Mouse (Mus musculus) MEL (cell line): ENCODE measurements around the gene Olfr1218. TPM values are rescaled to one million over a fixed set of nuclear protein-coding genes. Genes with fewer than 3 reads are reported as not detected.
A peak's percentile ranks its signal among the peaks of the same experiment; 100 is the strongest.

Experiments used
- DNase-seq: peaks from one replicate; pipeline ENCODE4 v3.0.0; 2011; ENCODE audit warnings: low read depth, low spot score
- H3K27ac ChIP-seq: 2 replicates; pipeline ENCODE4 v1.5.1; 2012; ENCODE audit warnings: low read depth, mild to moderate bottlenecking, control low read depth, low read length, moderate library complexity; ENCODE audit not compliant: control insufficient read depth
- H3K27me3 ChIP-seq, 2 experiments: fragments of 150-350 bp in 1 of 2; sonication (generic) in 1 of 2; 2 replicates each; pipeline ENCODE4 v1.6.1; 2012; ENCODE audit warnings: low read length in 2 of 2, mild to moderate bottlenecking in 2 of 2, improper control_type of control experiment in 1 of 2, moderate library complexity in 1 of 2; ENCODE audit not compliant: insufficient read depth in 2 of 2, control insufficient read depth in 1 of 2
- H3K36me3 ChIP-seq, 2 experiments: 2 replicates each; pipeline ENCODE4 v1.6.1; 2012 to 2014; ENCODE audit warnings: low read length in 2 of 2, improper control_type of control experiment in 1 of 2, inconsistent platforms in 1 of 2, mild to moderate bottlenecking in 1 of 2; ENCODE audit not compliant: insufficient read depth in 2 of 2, control insufficient read depth in 1 of 2
- H3K4me1 ChIP-seq, 2 experiments: fragments of 150-350 bp in 1 of 2; sonication (generic) in 1 of 2; 2 replicates each; pipeline ENCODE4 v1.6.1; 2012; ENCODE audit warnings: low read length in 2 of 2, improper control_type of control experiment in 1 of 2, mild to moderate bottlenecking in 1 of 2; ENCODE audit not compliant: insufficient read depth in 2 of 2, control insufficient read depth in 1 of 2
- H3K4me3 ChIP-seq, 2 experiments: fragments of 150-350 bp in 1 of 2; sonication (generic) in 1 of 2; 2 replicates each; pipeline ENCODE4 v1.5.1; 2012; ENCODE audit warnings: low read depth in 2 of 2, low read length in 2 of 2, mild to moderate bottlenecking in 2 of 2, moderate library complexity in 2 of 2, control low read depth in 1 of 2, improper control_type of control experiment in 1 of 2; ENCODE audit not compliant: control insufficient read depth in 1 of 2, insufficient read depth in 1 of 2
- H3K79me2 ChIP-seq: 2 replicates; pipeline ENCODE4 v1.6.1; 2012; ENCODE audit warnings: mild to moderate bottlenecking, low read length, moderate library complexity; ENCODE audit not compliant: control insufficient read depth, poor library complexity, insufficient read depth
- H3K9ac ChIP-seq: 2 replicates; pipeline ENCODE4 v1.6.1; 2012; ENCODE audit warnings: low read depth, mild to moderate bottlenecking, control low read depth, low read length, moderate library complexity; ENCODE audit not compliant: control insufficient read depth, poor library complexity, severe bottlenecking
- H3K9me3 ChIP-seq: fragments of 150-350 bp; sonication (generic); replicated peaks from 2 replicates; pipeline ENCODE4 v1.6.1; 2012; ENCODE audit warnings: mild to moderate bottlenecking, low read length, improper control_type of control experiment, moderate library complexity; ENCODE audit not compliant: insufficient read depth
- BHLHE40 ChIP-seq: IDR thresholded peaks from 2 replicates; pipeline ENCODE4 v1.6.1; 2012; ENCODE audit warnings: low read depth, mild to moderate bottlenecking, inconsistent platforms, low read length, improper control_type of control experiment, borderline replicate concordance
- CHD1 ChIP-seq: IDR thresholded peaks from 2 replicates; pipeline ENCODE4 v1.6.1; 2012; ENCODE audit warnings: low read depth, mild to moderate bottlenecking, inconsistent platforms, low read length, improper control_type of control experiment
- E2F4 ChIP-seq: IDR thresholded peaks from 2 replicates; pipeline ENCODE4 v1.6.1; 2011; ENCODE audit warnings: low read depth, low read length, improper control_type of control experiment, borderline replicate concordance
- EP300 ChIP-seq, 2 experiments: IDR thresholded peaks; 2 replicates each; pipeline ENCODE4 v1.6.1; 2011; ENCODE audit warnings: improper control_type of control experiment in 2 of 2, low read length in 2 of 2, low read depth in 1 of 2, mild to moderate bottlenecking in 1 of 2
- ETS1 ChIP-seq: IDR thresholded peaks from 2 replicates; pipeline ENCODE4 v1.6.1; 2012; ENCODE audit warnings: low read depth, mild to moderate bottlenecking, inconsistent platforms, low read length, improper control_type of control experiment, moderate library complexity
- GATA1 ChIP-seq: IDR thresholded peaks from 2 replicates; pipeline ENCODE4 v1.6.1; 2011; ENCODE audit warnings: low read depth, low read length, improper control_type of control experiment
- JUND ChIP-seq: IDR thresholded peaks from 2 replicates; pipeline ENCODE4 v1.6.1; 2011; ENCODE audit warnings: low read depth, mild to moderate bottlenecking, improper control_type of control experiment, low read length
- KAT2A ChIP-seq: conservative IDR thresholded peaks from 2 replicates; pipeline ENCODE4 v1.6.1; 2012; ENCODE audit warnings: low read depth, low read length, improper control_type of control experiment, inconsistent platforms
- MAFK ChIP-seq: IDR thresholded peaks from 2 replicates; pipeline ENCODE4 v1.6.1; 2011; ENCODE audit warnings: low read depth, mild to moderate bottlenecking, low read length, improper control_type of control experiment, borderline replicate concordance
- MAX ChIP-seq: IDR thresholded peaks from 2 replicates; pipeline ENCODE4 v1.6.1; 2011; ENCODE audit warnings: low read length, improper control_type of control experiment
- MYB ChIP-seq: IDR thresholded peaks from 2 replicates; pipeline ENCODE4 v1.6.1; 2011; ENCODE audit warnings: mild to moderate bottlenecking, low read depth, low read length, improper control_type of control experiment
- MYC ChIP-seq: IDR thresholded peaks from 2 replicates; pipeline ENCODE4 v1.6.1; 2011; ENCODE audit warnings: low read depth, mild to moderate bottlenecking, low read length, improper control_type of control experiment, moderate library complexity
- POLR2AphosphoS2 ChIP-seq: IDR thresholded peaks from 2 replicates; pipeline ENCODE4 v1.6.1; 2011; ENCODE audit warnings: low read length, improper control_type of control experiment
- RCOR1 ChIP-seq: IDR thresholded peaks from 2 replicates; pipeline ENCODE4 v1.6.1; 2012; ENCODE audit warnings: low read depth, mild to moderate bottlenecking, inconsistent platforms, low read length, improper control_type of control experiment
- SIN3A ChIP-seq: IDR thresholded peaks from 2 replicates; pipeline ENCODE4 v1.6.1; 2012; ENCODE audit warnings: low read length, improper control_type of control experiment, inconsistent platforms
- TAL1 ChIP-seq: IDR thresholded peaks from 2 replicates; pipeline ENCODE4 v1.6.1; 2012; ENCODE audit warnings: mild to moderate bottlenecking, inconsistent platforms, low read length, moderate library complexity, mixed read lengths
- TBP ChIP-seq: IDR thresholded peaks from 2 replicates; pipeline ENCODE4 v1.8.0; 2011; ENCODE audit warnings: low read depth, low read length, improper control_type of control experiment
- TCF12 ChIP-seq: IDR thresholded peaks from 2 replicates; pipeline ENCODE4 v1.6.1; 2014; ENCODE audit warnings: low read depth, mild to moderate bottlenecking, inconsistent platforms, low read length, improper control_type of control experiment, moderate library complexity
- UBTF ChIP-seq: IDR thresholded peaks from 2 replicates; pipeline ENCODE4 v1.6.1; 2012; ENCODE audit warnings: low read depth, mild to moderate bottlenecking, inconsistent platforms, low read length, improper control_type of control experiment, moderate library complexity, borderline replicate concordance; ENCODE audit not compliant: insufficient read depth
- USF1 ChIP-seq: IDR thresholded peaks from 2 replicates; pipeline ENCODE4 v1.6.1; 2014; ENCODE audit warnings: low read depth, mild to moderate bottlenecking, inconsistent platforms, low read length, improper control_type of control experiment, moderate library complexity
- ZKSCAN1 ChIP-seq: IDR thresholded peaks from 2 replicates; pipeline ENCODE4 v1.6.1; 2012; ENCODE audit warnings: low read depth, mild to moderate bottlenecking, inconsistent platforms, low read length, improper control_type of control experiment, moderate library complexity
- polyA plus RNA-seq, 2 experiments: library from polyadenylated mRNA; stranded (reverse) in 1 of 2; unstranded in 1 of 2; fragments of >175 nt in 1 of 2; fragments of >200 nt in 1 of 2; gene quantifications; 2 replicates each; pipeline versions ENCODE4 v1.2.1 to v1.2.4; 2012; ENCODE audit warnings: low replicate concordance in 2 of 2, low read depth in 1 of 2; ENCODE audit not compliant: insufficient read length in 2 of 2, insufficient read depth in 1 of 2, missing spikeins in 1 of 2
- total RNA-seq: library from RNA; depleted of rRNA; stranded (reverse); fragments of 300-350 nt; gene quantifications from 2 replicates; pipeline ENCODE4 v1.2.3, GENCODE M21; 2012

The Olfr1218 gene
- total and polyA plus RNA-seq, 3 experiments, result not detected

DNA sequence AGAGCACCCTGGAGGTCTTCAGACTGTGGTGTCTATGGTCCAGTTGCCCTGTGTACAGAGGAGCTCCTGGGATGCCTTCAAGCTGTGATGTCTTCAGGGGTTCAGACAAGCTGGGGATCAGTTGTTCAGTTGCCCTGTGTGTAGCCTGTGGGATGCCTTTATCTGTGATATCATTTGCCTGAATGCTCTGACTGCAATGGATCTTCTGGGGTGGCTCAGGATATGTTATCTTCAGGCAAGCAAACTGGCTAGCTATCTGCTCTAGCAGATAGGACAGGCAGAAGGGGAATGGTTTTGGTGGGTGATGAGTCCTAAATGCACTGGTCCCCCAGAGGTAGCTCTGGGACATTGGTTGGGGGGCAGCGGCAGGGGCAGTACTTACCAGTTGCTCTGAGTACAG is 32.9 kb upstream of the Olfr1218 start (continued):
- TF ChIP-seq MYB (peak; percentile 53; the same call in 1 of the 2 replicates), TAL1 (no peak), ZKSCAN1 (no peak)

DNA sequence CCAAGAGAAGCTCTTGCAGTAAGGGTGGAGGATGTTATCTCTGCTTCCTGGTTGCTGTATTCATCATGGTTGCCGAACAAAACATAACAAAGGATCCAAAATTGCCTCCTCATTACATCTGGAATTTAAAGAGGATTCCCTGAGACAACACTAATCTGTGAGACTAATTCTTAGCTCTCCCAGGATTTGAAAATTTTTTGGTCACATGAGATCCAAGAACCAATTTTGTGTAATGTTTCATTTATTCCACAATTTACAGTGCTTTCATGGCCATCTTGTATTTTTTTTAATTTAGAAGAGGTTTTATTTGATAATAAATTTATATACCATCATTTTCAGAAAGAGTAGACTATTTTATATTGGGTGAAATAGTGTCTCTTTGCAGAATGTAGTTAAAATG is 22.4 kb upstream of the Olfr1218 start, which contains the start of gene Olfr1219:
Gene Olfr1219, minus strand, starts transcription at position 101 of the 400 bp plus-strand sequence.
- H3K36me3 ChIP-seq, result no peaks in the 10 kb centered on the region; a peak in 1 of 4 replicates

DNA sequence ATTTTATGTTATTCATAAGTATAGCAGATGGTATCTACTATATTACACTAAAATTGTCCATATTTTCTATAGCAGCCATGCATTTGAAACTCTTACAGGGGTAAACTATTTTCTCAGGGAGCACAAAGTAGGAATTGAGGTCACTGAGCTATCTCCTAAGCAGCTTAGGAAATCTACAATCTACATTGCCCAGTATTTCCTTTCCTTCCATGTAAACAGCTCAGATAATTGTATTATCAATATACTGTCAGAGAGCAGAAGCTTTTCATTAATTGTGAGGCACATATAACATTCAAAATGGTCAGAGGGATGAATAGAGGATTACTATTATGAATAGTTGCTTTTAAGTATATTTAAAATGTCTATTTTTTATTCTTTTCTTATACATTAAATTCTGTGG is 20.5 kb upstream of the Olfr1218 start:
- no peaks in the 10 kb centered on the region for H3K27me3 ChIP-seq
- H3K9ac ChIP-seq, result no peak overlapping the region
- H3K79me2 ChIP-seq, result no peaks in the 10 kb centered on the region
- H3K27ac ChIP-seq, result no peak overlapping the region
- no peaks in the 10 kb centered on the region; a peak in 1 of 4 replicates for H3K36me3 ChIP-seq
- no peaks in the 10 kb centered on the region for H3K9me3 ChIP-seq
- no peak for TF ChIP-seq UBTF
- TF ChIP-seq TCF12, result peak; percentile 73; the same call in 1 of the 2 replicates
- peak; percentile 54 to 73; a peak in 2 of 4 replicates for TF ChIP-seq EP300 (IDR thresholded peaks at IDR 0.05; ENCODE audit: low read depth in 1 of 2, low read length in 2 of 2)
- peak; percentile 20; the same call in 1 of the 2 replicates for TF ChIP-seq GATA1
- H3K4me1 ChIP-seq, result no peaks in the 10 kb centered on the region; a peak in 1 of 4 replicates
- DNase-seq, result no peak
- H3K4me3 ChIP-seq, result no peak overlapping the region

More for the DNA sequence above, 22.4 kb upstream of the Olfr1218 start, which contains the start of gene Olfr1219:
- DNase-seq, result no peak
- Histone ChIP-seq H3K79me2 (no peaks in the 10 kb centered on the region), H3K27me3 (no peaks in the 10 kb centered on the region)
- TF ChIP-seq JUND (no peak), TAL1 (no peak), SIN3A (no peak), CHD1 (no peak), RCOR1 (no peak), USF1 (no peak), MAFK (no peak), POLR2AphosphoS2 (no peak), KAT2A (no peak), TBP (no peak), MAX (no peak), MYC (no peak), ZKSCAN1 (no peak), ETS1 (no peak), E2F4 (no peak), BHLHE40 (no peak)
- TF ChIP-seq, all 39 proteins: peak for 0
- Histone ChIP-seq H3K9ac (no peak within 1 kb of the TSS), H3K9me3 (no peaks in the 10 kb centered on the region), H3K4me3 (no peak within 1 kb of the TSS), H3K27ac (no peak within 1 kb of the TSS), H3K4me1 (no peaks in the 10 kb centered on the region; a peak in 1 of 4 replicates)
